Mouse (Mus musculus) cortical plate, adult 2 months (tissue): ENCODE measurements around the gene Nit1.

Source experiments
- CTCF ChIP-seq: fragments of 200-500 bp; IDR thresholded peaks from 2 replicates; pipeline ENCODE4 v1.5.1; 2011; ENCODE audit warnings: mild to moderate bottlenecking, control low read depth, low read length; ENCODE audit not compliant: insufficient read depth; ENCODE audit errors: extremely low read depth
- POLR2A ChIP-seq: fragments of 200-500 bp; IDR thresholded peaks from 2 replicates; pipeline ENCODE4 v1.6.1; 2011; ENCODE audit warnings: mild to moderate bottlenecking, low read length, control low read depth; ENCODE audit not compliant: insufficient read depth; ENCODE audit errors: extremely low read depth

DNA sequence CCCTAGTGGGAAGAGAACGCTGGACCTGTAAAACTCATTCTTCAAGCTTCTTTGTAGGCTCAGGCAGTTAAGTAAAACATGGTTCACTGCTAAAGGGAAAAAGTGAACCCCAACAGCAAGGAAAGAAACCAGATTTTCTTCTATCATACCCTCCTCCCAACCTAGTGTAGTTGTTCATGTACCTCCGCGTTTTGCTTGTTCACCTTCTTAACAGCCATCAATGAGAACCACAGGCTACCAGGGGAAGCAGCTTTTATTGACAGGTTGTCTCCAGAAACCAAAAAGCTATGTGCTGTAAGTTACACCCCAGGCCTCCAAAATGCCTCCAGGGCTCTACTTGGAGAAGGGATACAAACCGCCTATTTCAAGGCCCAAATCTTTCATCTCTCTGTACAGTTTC is 57.1 kb downstream of the Nit1 start:
- TF ChIP-seq CTCF: no peak
- TF ChIP-seq POLR2A: no peak
